Mouse (Mus musculus) embryonic stem cell, embryonic (primary cell): Measurements from ENCODE around the gene Depp1.

Source experiments
- CTCF ChIA-PET, 4 experiments: fragments of 300-600 bp in 2 of 4; fragments of 350-600 bp in 2 of 4; sonication (Branson Sonifier 250); formaldehyde crosslinking; loops; one replicate each; lab custom pipeline; 2022; ENCODE audit warnings: inconsistent platforms in 2 of 4; lab: Charles Lee
- POLR2A ChIA-PET, 4 experiments: fragments of 300-600 bp in 2 of 4; fragments of 350-600 bp in 2 of 4; sonication (Branson Sonifier 250); formaldehyde crosslinking; loops; one replicate each; lab custom pipeline; 2022; ENCODE audit warnings: antibody characterized with exemption in 4 of 4, inconsistent platforms in 1 of 4; lab: Charles Lee

Depp1 gene

DNA sequence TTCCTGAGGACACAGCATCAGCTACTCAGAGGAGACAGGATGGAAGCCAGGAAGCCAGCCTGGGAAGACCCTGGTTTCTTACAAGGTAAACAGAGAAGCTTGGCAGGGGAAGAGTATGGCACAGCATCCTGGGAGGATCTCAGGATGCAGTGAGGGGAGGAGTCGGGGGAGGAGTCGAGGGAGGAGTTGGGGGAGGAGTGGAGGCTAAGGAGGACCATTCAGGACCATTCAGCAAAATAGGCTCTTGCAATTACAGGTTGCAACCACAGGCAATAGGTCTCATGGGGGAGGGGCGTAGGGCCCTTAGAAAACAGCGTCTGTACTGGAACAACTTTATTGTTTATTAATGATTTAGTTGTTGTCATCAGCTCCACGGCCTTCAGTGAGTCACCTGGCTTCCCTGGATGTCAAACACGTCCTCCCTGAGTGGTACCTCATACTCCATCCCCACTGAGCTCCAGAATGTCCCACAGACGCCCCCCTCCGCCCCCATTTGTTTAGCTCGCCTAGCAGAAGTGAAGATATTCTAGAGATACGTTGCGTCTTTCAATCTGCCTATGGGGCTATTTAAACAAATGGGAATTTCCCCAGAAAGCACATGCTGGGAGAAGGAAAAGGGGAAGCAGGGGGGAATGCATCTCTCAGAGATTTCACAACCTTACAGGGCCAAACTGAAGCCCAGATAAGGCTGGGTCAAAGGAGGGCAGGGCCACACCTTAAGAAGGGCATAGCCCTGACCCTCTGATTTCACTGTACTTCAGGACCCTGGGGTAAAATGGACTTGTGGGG is 18.5 kb downstream of the Depp1 start:
- ChIA-PET CTCF (interaction anchor here in 2 of 4 experiments (0.7 to 1.4 kb wide), 3 partner anchors 13 to 37 kb away, joined by 3 to 5 read pairs (median 4); no protein-coding TSS in a partner anchor), POLR2A (interaction anchor here in 2 of 4 experiments (0.8 to 2.1 kb wide), 7 partner anchors 14 to 100 kb away, joined by 3 to 4 read pairs (median 4); partner anchors contain the start of gene Tmem72 (in 1 of the 2))

- ChIA-PET POLR2A (interaction anchor here (0.7 to 2.1 kb wide), 5 partner anchors 13 to 1558 kb away, joined by 3 to 4 read pairs (median 4); partner anchors contain the start of gene Zfp422 (in 1 of the 4)), CTCF (interaction anchor here in 2 of 4 experiments (0.6 to 1.5 kb wide), 3 partner anchors 15 to 19 kb away, joined by 3 to 4 read pairs (median 3); no protein-coding TSS in a partner anchor)
These were observed 19.7 kb downstream of the Depp1 start for GRCm38 (mm10) chr6:116670144-116670543.

- ChIA-PET CTCF (interaction anchor here in 2 of 4 experiments (1.0 to 1.5 kb wide), 4 partner anchors 16 to 39 kb away, joined by 3 to 4 read pairs (median 3); no protein-coding TSS in a partner anchor), POLR2A (interaction anchor here in 3 of 4 experiments (1.1 to 2.1 kb wide), 6 partner anchors 22 to 405 kb away, joined by 3 to 4 read pairs (median 4); partner anchors contain the start of gene Zfp422 (in 1 of the 3))
These were observed 20.6 kb downstream of the Depp1 start for GRCm38 (mm10) chr6:116671031-116671430.

GRCm38 (mm10) chr6:116671768-116672167 is 21.4 kb downstream of the Depp1 start:
- ChIA-PET CTCF (interaction anchor here in 2 of 4 experiments (0.5 to 1.1 kb wide), 3 partner anchors 17 to 232 kb away, joined by 3 to 4 read pairs (median 3); no protein-coding TSS in a partner anchor), POLR2A (interaction anchor here in 2 of 4 experiments (0.6 to 2.0 kb wide), 4 partner anchors 40 to 1211 kb away, joined by 3 to 5 read pairs (median 4); no protein-coding TSS in a partner anchor)

DNA sequence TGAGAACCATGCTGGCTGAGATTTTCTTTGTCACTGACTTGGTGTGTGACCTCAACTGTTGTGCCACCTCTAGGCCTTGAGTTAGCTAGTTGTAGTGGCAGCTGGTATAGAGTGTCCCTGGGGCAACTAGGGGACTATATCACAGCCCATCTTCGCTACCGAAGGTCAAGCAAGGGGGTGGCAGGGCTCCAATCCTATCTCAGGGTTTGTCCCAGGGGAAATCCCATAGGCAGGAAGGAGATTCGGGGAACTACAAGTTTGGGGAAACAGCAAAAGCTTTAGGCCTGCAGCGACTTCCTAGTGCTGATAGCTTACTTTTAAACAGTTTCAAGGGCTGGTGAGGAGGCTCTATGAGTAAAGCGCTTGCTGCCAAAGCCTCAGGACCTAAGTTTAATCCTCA is 21.9 kb downstream of the Depp1 start:
- ChIA-PET POLR2A (interaction anchor here in 1 of 4 experiments (0.6 to 2.0 kb wide), 2 partner anchors 44 to 1210 kb away, joined by 4 to 5 read pairs; no protein-coding TSS in a partner anchor), CTCF (interaction anchor here in 1 of 4 experiments (0.5 kb wide), 1 partner anchor 232 kb away, joined by 3 read pairs; no protein-coding TSS in a partner anchor)

DNA sequence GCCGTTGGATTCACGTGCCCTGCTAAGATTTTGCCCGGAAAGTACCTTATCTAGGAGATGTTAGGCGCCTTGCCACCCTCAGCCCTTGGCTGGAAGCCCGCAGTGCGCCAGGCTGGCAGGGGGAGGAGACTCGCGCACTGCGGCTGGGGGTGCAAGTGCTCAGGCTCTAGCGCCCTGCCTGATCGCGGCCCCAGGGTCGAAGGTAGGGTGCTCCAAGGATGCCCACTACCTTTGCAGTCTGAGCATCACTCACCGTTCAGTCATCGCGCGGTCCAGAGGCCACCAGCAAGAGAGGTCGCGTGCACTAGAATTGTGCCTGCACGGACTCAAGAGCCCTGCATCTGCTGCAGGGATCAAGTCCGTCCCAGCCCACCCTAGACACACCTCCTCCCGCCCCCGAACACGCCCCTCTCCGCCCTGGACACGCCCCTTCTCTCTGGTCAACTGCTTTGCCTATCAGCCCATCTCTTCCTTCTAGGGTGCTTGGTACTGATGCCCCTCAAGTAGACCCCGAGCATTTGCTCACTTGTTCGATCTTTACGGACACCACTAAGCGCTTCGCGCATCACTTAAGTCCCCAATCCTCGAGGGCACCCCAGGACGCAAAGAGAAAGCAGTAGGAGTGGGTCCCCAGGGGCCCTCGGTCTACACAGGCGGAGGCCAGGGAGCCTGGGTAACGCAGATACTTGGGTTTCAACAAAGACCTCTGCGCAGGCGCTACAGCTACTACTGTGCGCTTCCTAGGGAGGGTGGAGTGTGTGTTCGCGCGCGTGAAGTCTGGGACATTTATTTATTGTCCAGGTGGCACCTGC is 23.3 kb downstream of the Depp1 start, which contains the start of gene Rassf4:
Gene Rassf4, minus strand, starts transcription at position 482 of the 812 bp plus-strand sequence.
- ChIA-PET CTCF (no interaction called here), POLR2A (interaction anchor here in 2 of 4 experiments (0.7 to 1.7 kb wide), 6 partner anchors 8 to 42 kb away, joined by 3 to 4 read pairs (median 3); no protein-coding TSS in a partner anchor)

- CTCF ChIA-PET = no interaction called here
These were observed 24.0 kb downstream of the Depp1 start for GRCm38 (mm10) chr6:116674283-116674886.

DNA sequence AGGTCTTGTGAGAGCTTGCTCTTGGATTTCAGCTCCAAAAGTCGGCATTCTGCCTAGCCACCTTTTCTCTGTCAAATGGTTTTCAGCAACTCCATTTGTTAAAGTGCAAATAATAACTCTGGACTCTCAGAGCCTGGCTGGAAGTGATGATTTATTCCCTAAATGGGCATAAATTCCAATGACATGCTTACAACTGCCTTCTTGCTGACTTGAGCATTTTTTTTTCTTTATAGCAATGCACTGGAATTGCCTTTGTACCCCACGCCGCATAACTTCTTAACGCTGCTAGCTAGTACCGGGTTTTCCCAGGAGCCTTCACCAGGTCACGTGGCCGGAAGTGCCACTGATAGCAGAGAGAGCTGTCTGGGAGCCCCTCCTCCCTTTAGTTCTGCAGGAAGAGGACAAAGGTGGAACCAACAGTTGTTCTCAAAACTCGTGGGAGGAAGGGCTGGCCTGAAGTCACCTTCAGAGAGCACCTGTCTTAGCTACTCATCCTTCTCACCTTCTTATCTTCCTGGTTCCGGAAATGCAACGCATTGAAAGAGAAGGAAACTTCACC is 26.0 kb downstream of the Depp1 start:
- CTCF ChIA-PET = no interaction called here
- POLR2A ChIA-PET = interaction anchor here in 2 of 4 experiments (0.6 to 1.2 kb wide), 2 partner anchors 48 to 476 kb away, joined by 3 to 4 read pairs; partner anchors contain the start of gene Zfp422 (in 1 of the 2)

More at GRCm38 (mm10) chr6:116674283-116674886, 24.0 kb downstream of the Depp1 start:
- POLR2A ChIA-PET = interaction anchor here in 2 of 4 experiments (0.6 to 1.7 kb wide), 7 partner anchors 8 to 42 kb away, joined by 3 to 4 read pairs (median 3); no protein-coding TSS in a partner anchor

GRCm38 (mm10) chr6:116677321-116677720 is 26.9 kb downstream of the Depp1 start:
- POLR2A ChIA-PET = interaction anchor here in 1 of 4 experiments (1.2 kb wide), 1 partner anchor 49 kb away, joined by 4 read pairs; the partner anchor contains the start of gene Zfp422
- CTCF ChIA-PET = no interaction called here

- ChIA-PET CTCF (no interaction called here), POLR2A (no interaction called here)
These were observed 29.3 kb downstream of the Depp1 start for GRCm38 (mm10) chr6:116679563-116680288.

- ChIA-PET POLR2A (interaction anchor here in 3 of 4 experiments (0.5 to 1.2 kb wide), 3 partner anchors 8 to 195 kb away, joined by 3 to 4 read pairs (median 3); partner anchors contain the start of gene Rassf4 (in 1 of the 3)), CTCF (interaction anchor here in 2 of 4 experiments (1.1 to 1.2 kb wide), 2 partner anchors 50 kb away, joined by 3 read pairs; no protein-coding TSS in a partner anchor)
These were observed 31.9 kb downstream of the Depp1 start for GRCm38 (mm10) chr6:116682317-116682716.

DNA sequence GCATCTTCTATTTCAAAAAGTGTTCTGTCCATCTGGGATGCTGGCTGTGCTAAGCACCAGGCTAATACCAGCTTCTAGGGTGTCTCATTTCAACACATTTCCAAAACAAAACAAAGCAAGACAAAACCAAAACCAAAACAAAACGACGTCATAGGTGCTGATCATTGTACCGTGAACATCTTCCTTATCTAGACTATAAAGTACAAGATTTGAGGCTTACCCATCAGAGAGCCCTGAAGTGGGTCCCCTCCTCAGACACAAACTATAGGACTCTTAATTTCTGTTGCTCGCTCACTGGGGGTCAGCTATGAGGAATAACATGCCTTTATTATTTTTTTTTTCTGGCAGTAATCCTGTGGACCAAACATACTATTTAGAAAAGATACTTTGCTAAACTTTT is 43.2 kb downstream of the Depp1 start:
- POLR2A ChIA-PET = interaction anchor here in 1 of 4 experiments (1.1 kb wide), 1 partner anchor 15 kb away, joined by 3 read pairs; no protein-coding TSS in a partner anchor
- CTCF ChIA-PET = interaction anchor here in 1 of 4 experiments (0.9 kb wide), 1 partner anchor 131 kb away, joined by 3 read pairs; no protein-coding TSS in a partner anchor

DNA sequence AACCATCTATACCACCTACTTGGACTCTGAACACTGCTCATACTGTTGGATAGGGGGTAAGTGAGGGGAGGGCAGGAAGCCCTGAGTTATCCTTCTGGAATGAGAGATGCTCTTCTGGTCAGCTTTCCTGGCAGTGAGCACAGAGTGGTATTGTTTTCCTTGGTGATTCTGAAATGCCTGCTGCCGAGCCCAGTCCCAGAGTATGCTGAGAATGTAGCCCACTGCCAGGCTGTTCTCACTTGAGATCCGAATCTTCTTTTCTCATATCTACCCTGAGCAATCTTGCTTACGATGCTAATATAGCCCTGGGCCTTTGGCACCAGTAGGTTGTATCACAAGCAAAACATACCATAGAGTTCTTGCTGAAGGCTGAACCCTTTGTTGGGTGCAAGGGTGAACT is 43.9 kb downstream of the Depp1 start:
- CTCF ChIA-PET = no interaction called here
- POLR2A ChIA-PET = no interaction called here

DNA sequence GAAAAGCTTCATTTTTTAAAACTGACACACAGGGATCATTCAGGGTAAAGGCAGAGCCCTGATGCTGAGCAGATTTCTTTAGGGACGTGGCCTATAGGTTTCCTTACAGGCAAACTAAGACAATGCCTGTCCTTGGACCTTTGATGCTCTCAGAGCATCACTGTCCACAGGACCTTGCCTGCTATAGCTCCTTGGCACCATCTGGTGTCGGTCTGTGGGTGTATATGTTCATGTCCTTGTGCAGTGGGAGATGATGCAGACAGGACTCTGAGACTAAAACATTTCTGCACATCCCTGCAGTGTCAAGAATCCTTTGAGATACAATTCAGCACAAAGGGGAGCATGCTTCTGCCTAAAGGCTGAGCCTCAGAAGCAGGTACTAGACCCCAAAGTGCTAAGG is 47.0 kb downstream of the Depp1 start:
- ChIA-PET CTCF (interaction anchor here in 2 of 4 experiments (0.5 to 1.7 kb wide), 9 partner anchors 9 to 924 kb away, joined by 3 to 8 read pairs (median 5); partner anchors contain the start of gene Tmem72 (in 1 of the 2)), POLR2A (interaction anchor here in 1 of 4 experiments (0.6 kb wide), 1 partner anchor 277 kb away, joined by 4 read pairs; no protein-coding TSS in a partner anchor)

- CTCF ChIA-PET = interaction anchor here in 2 of 4 experiments (0.5 to 1.7 kb wide), 8 partner anchors 9 to 924 kb away, joined by 3 to 8 read pairs (median 4); partner anchors contain the start of gene Tmem72 (in 1 of the 2)
- POLR2A ChIA-PET = no interaction called here
These were observed 47.6 kb downstream of the Depp1 start for GRCm38 (mm10) chr6:116697896-116698425.

- ChIA-PET POLR2A (no interaction called here), CTCF (interaction anchor here in 1 of 4 experiments (0.9 kb wide), 1 partner anchor 49 kb away, joined by 3 read pairs; no protein-coding TSS in a partner anchor)
These were observed 50.4 kb downstream of the Depp1 start for GRCm38 (mm10) chr6:116700821-116701220.
